Mouse (Mus musculus) lung, embryonic 14.5 days (tissue): Measurements from ENCODE around the gene Vgf. TPM values are rescaled to one million over a fixed set of nuclear protein-coding genes. Genes with fewer than 3 reads are reported as not detected.

Source experiments
- ATAC-seq: fragments of 200-750 bp; cut with Nextera tagmentation; 2 replicates; pipeline ENCODE4 v1.8.0; 2017; ENCODE audit warnings: mild to moderate bottlenecking, moderate TSS enrichment, moderate library complexity; ENCODE audit not compliant: insufficient read depth
- DNase-seq: peaks from one replicate; pipeline ENCODE4 v3.0.0-alpha.2; 2015
- H3K27ac ChIP-seq: fragments of 300-500 bp; sonication (generic); 2 replicates; pipeline ENCODE4 v1.5.1; 2014; ENCODE audit warnings: low read depth, mild to moderate bottlenecking, moderate library complexity
- H3K27me3 ChIP-seq: fragments of 300-500 bp; sonication (generic); 2 replicates; pipeline ENCODE4 v1.6.1; 2014; ENCODE audit warnings: low read length, control low read depth; ENCODE audit not compliant: insufficient read depth
- H3K36me3 ChIP-seq: fragments of 300-500 bp; sonication (generic); 2 replicates; pipeline ENCODE4 v1.6.1; 2014; ENCODE audit warnings: control low read depth; ENCODE audit not compliant: insufficient read depth
- H3K4me1 ChIP-seq: fragments of 300-500 bp; sonication (generic); 2 replicates; pipeline ENCODE4 v1.6.1; 2014; ENCODE audit warnings: antibody characterized with exemption, control low read depth; ENCODE audit not compliant: insufficient read depth
- H3K4me2 ChIP-seq: fragments of 300-500 bp; sonication (generic); 2 replicates; pipeline ENCODE4 v1.6.1; 2014; ENCODE audit warnings: mild to moderate bottlenecking
- H3K4me3 ChIP-seq: fragments of 300-500 bp; sonication (generic); 2 replicates; pipeline ENCODE4 v1.5.1; 2014; ENCODE audit warnings: low read depth, low read length
- H3K9ac ChIP-seq: fragments of 300-500 bp; sonication (generic); 2 replicates; pipeline ENCODE4 v1.6.1; 2014
- H3K9me3 ChIP-seq: fragments of 300-500 bp; sonication (generic); 2 replicates; pipeline ENCODE4 v1.6.1; 2016; ENCODE audit warnings: low read depth, low read length, control low read depth
- CTCF ChIP-seq: IDR thresholded peaks from 2 replicates; pipeline ENCODE4 v1.5.1; 2016; ENCODE audit warnings: antibody characterized with exemption, low read depth
- WGBS: fragments of 180-500 bp; shearing (Covaris S2); extraction: QIAGEN DNeasy Blood & Tissue Kit; methylation state at CpG from one replicate; pipeline ENCODE4 v1.1.7; 2014; 5-methylcytosine and 5-hydroxymethylcytosine counted together
- polyA plus RNA-seq: library from polyadenylated mRNA; unstranded; fragments of >200 nt; fragmentation: Nextera tagmentation; extraction: Ambion mirVana; gene quantifications from 2 replicates; pipeline ENCODE4 v1.2.1, GENCODE M21; 2014

Vgf gene
- polyA plus RNA-seq, 1 experiment from 2014 or later = 0.13 TPM

DNA sequence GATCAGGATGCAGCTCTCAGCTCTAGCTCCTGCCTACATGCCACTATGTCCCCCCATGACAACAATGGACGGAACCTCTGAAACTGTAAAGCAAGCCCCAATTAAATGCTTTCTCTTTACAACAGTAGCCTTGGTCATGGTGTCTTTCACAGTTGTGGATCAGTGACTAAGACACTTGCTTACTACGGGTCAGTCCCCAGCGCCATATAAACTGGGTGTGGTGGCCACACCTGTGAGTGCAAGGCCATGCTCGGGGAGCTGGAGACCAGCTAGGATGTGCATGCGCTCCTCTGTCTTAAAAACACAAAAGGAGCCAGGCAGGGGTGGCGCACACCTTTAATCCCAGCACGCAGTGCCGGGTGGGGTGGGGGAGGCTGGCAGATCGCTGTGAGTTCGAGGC, 13.3 kb downstream of the Vgf start:
- Histone ChIP-seq H3K27me3 (no peaks in the 10 kb centered on the region), H3K27ac (no peak overlapping the region), H3K4me3 (no peak overlapping the region), H3K9ac (no peak overlapping the region), H3K4me1 (no peaks in the 10 kb centered on the region), H3K4me2 (no peak overlapping the region), H3K36me3 (peaks cover 70% of the 10 kb centered on the region), H3K9me3 (no peaks in the 10 kb centered on the region)
- WGBS = 94% methylated on average over 10 of the region's 10 CpGs
- no peak for DNase-seq
- TF ChIP-seq CTCF = no peak
- no peak for ATAC-seq

DNA sequence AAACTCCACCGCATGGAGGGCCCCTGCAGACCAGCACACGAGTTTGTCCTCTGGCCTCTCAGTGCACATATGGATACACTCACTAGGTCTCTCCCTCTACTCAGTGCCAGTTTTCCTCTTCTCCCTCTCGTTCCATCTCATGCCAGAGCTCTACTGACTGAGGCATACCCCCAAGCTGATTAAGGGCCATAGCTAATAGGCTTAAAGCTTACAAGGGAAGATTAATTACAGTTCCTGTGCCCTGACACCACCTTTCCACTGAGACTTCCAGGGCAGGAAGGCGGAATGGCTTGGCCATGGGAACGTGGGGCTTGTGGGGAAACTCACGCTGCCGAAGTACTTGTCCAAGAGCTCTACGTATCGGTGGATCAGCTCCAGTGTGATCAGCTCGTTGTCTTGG, 15.2 kb downstream of the Vgf start:
- H3K27me3 ChIP-seq = no peaks in the 10 kb centered on the region
- H3K36me3 ChIP-seq = peaks cover 56% of the 10 kb centered on the region
- 85% methylated on average over 10 of the region's 10 CpGs for WGBS
- ATAC-seq (no peak), DNase-seq (no peak)
- TF ChIP-seq CTCF = no peak
- no peak overlapping the region for H3K9ac ChIP-seq
- no peak overlapping the region for H3K4me3 ChIP-seq
- no peak overlapping the region for H3K27ac ChIP-seq
- no peaks in the 10 kb centered on the region for H3K4me1 ChIP-seq
- no peaks in the 10 kb centered on the region for H3K9me3 ChIP-seq
- H3K4me2 ChIP-seq = no peak overlapping the region

DNA sequence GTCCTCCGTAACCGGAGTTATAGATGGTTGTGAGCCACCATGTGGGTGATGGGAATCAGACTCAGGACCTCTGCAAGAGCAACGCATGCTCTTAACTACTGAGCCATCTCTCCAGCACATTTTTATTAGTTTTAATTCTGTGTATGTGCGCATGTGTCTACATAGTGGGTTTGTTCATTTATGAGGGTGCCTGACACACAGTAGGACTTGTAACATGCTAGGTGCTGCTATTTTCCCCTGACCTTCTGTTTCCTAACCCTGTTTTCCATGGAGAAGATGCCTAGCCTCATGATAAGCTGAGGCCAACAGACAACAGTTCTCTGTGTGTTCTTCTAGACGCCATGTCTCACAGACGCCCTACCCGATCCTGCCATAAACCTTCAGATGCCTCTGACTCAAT, 17.8 kb downstream of the Vgf start:
- 92% methylated on average over 7 of the region's 7 CpGs for WGBS

DNA sequence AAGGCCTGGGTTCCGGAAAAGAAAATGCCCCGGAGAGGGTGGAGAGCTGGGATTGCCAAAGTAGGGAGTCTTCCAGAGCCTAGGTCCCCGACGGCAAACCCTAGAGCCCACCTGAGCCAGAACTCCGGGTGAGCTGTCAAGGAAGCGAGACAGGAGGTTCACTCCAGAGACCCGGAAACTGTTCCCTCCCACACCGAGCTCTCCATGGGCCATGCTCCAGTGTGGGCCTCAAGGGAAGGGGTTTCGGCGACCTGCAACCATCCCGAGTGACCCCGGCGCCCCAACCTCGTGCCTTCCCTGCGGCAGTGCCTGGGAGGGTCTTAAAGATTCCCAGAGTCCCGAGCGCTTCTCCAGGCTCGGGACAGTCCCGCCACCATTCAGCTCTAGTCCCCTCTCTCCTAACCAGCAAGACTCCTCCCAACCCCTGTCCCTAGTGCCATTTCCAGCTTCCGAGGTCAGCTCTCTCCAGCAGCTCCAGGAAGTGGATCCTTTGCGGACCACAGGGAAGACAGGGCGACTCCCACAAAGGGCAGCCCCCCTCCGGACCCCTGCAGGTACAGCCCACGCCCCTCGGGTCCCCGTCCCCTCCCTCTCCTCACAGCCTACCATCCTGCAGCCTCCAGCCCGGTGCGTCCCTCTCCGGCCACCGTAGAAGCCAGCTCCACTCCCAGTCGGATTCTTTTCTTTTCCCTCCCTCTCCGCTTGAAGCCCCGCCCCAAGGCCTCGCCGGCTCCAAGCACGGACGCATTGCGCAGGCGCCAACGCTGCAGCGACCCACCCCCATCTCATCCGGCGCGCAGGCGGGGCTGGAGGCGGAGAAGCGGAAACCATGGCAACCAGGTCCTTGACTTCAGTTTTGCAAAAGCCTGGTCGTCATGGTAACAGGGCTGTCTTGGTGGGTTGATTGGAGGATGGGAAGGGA, 19.5 kb downstream of the Vgf start, which contains the start of gene Ap1s1:
Gene Ap1s1, minus strand, starts transcription at position 734 of the 922 bp plus-strand sequence.
- Histone ChIP-seq H3K36me3 (peaks cover 18% of the 10 kb centered on the region), H3K27me3 (no peaks in the 10 kb centered on the region), H3K4me1 (no peaks in the 10 kb centered on the region), H3K9ac (peak within 1 kb of the TSS; percentile 69), H3K4me2 (peak within 1 kb of the TSS; percentile 80), H3K27ac (peak within 1 kb of the TSS; percentile 67; the same call in 1 of the 2 replicates), H3K4me3 (peak within 1 kb of the TSS; percentile 79), H3K9me3 (no peaks in the 10 kb centered on the region)
- ATAC-seq = peak; percentile 94
- peak; percentile 99 for DNase-seq
- TF ChIP-seq CTCF = no peak
- under 1% methylated on average over 48 of the region's 48 CpGs for WGBS

More for the DNA sequence above, 17.8 kb downstream of the Vgf start:
- Histone ChIP-seq H3K4me3 (no peak overlapping the region), H3K27me3 (no peaks in the 10 kb centered on the region), H3K9ac (no peak overlapping the region), H3K27ac (no peak overlapping the region), H3K36me3 (peaks cover 34% of the 10 kb centered on the region), H3K9me3 (no peaks in the 10 kb centered on the region), H3K4me2 (no peak overlapping the region), H3K4me1 (no peaks in the 10 kb centered on the region)
- ATAC-seq (no peak), DNase-seq (no peak)
- no peak for TF ChIP-seq CTCF

DNA sequence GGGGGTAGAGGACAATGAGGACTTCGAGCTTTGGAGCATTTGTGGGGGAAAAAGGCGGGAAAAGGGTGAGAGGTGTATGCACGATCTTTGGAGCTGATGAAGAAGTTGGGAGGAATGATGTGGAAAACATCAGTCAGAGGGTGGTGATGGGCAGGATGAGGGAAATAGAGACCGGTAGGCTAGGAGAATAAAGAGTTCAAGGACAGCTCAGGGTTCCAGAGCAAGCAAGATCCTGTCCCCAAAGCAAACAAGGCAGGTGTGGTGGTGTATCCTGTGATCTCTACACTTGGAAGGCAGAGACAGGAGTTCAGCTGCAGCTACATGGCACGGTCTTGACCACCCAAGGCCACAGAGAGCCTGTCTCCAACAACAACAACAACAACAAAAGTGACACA, 20.1 kb downstream of the Vgf start:
- Histone ChIP-seq H3K4me1 (no peaks in the 10 kb centered on the region), H3K9ac (no peak overlapping the region), H3K4me2 (peak overlapping the region; percentile 80), H3K4me3 (peak overlapping the region; percentile 79), H3K27me3 (no peaks in the 10 kb centered on the region), H3K9me3 (no peaks in the 10 kb centered on the region), H3K36me3 (peaks cover 14% of the 10 kb centered on the region), H3K27ac (no peak overlapping the region)
- TF ChIP-seq CTCF = no peak
- WGBS = 21% methylated on average over 5 of the region's 5 CpGs
- ATAC-seq (peak; percentile 32; the same call in 1 of the 2 replicates), DNase-seq (no peak)

DNA sequence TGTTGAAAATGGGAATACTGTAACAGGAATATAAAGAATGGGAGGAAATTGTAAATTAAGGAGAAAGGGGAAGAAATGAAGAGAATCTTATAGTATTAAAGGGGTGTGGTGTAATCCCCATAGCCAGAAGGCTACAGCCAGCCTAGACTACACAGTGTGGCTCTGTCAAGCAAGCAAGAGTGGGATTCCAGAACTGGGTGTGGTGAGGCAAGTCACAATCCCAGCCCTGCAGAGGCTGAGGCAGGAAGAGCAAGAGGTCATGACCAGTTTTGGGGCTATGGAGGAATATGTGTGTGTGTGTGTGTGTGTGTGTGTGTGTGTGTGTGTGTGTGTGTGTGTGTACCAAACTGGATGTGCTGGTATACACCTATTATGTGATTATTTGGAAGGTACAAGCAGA, 20.8 kb downstream of the Vgf start:
- Histone ChIP-seq H3K27ac (no peak overlapping the region), H3K36me3 (peaks cover 7% of the 10 kb centered on the region), H3K9me3 (no peaks in the 10 kb centered on the region), H3K4me3 (no peak overlapping the region), H3K4me1 (no peaks in the 10 kb centered on the region), H3K27me3 (no peaks in the 10 kb centered on the region), H3K9ac (no peak overlapping the region), H3K4me2 (no peak overlapping the region)
- no peak for TF ChIP-seq CTCF
- ATAC-seq (no peak), DNase-seq (no peak)

DNA sequence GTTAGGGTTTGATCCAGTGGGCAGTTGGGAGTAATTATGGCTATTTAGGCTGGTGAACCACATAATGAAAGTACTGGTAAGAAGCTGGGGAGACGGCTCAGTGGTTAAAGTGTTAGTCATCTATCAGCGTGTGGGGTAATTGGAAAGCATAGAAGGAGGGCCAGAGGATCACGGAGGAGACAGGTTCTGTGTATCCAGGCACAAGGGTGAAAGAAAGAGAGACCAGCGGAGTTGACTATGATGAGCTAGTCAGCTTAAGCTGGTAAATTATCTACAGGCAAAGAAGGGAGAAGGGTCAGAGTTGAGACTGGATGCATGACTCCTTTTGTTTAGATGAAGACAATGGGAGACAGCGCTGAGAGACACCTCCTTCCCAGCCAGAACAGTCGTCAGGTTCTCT, 24.9 kb downstream of the Vgf start:
- no peaks in the 10 kb centered on the region for H3K4me1 ChIP-seq
- H3K27ac ChIP-seq = no peak overlapping the region
- ATAC-seq (no peak), DNase-seq (no peak)
- H3K9me3 ChIP-seq = no peaks in the 10 kb centered on the region
- no peak for TF ChIP-seq CTCF
- H3K36me3 ChIP-seq = no peaks in the 10 kb centered on the region
- H3K4me3 ChIP-seq = no peak overlapping the region
- WGBS = 58% methylated on average over 6 of the region's 6 CpGs
- no peaks in the 10 kb centered on the region for H3K27me3 ChIP-seq
- no peak overlapping the region for H3K4me2 ChIP-seq
- H3K9ac ChIP-seq = no peak overlapping the region
